Mouse (Mus musculus) brain, adult 10 weeks (tissue): ENCODE results near the gene Hyal5. TPM values are rescaled to one million over a fixed set of nuclear protein-coding genes. Genes with fewer than 3 reads are reported as not detected.

ENCODE experiments used
- polyA plus RNA-seq: library from polyadenylated mRNA; stranded (reverse); fragments of 350-450 nt; fragmentation: Illumina TruSeq; extraction: RNeasy Lipid Tissue Mini Kit (QIAGEN cat#74804); gene quantifications from one replicate; pipeline ENCODE4 v1.2.3, GENCODE M21; 2015; ENCODE audit warnings: low read depth, low replicate concordance

Hyal5 gene
- not detected for polyA plus RNA-seq

GRCm38 (mm10) chr6:24857697-24858096, at the start of gene Hyal5:
Gene Hyal5 (plus strand): TSS chr6:24857997.

Other genes with a start within 250 kb of the Hyal5 start
- 73.8 TPM for gene Wasl, start 193.0 kb upstream of the Hyal5 start, polyA plus RNA-seq
- not detected for gene Hyal6, start 124.8 kb upstream of the Hyal5 start, polyA plus RNA-seq
- not detected for gene Hyal4, start 109.7 kb upstream of the Hyal5 start, polyA plus RNA-seq
- not detected for gene Spam1, start 66.8 kb upstream of the Hyal5 start, polyA plus RNA-seq
- 37.0 TPM for gene Tmem229a, start 98.3 kb downstream of the Hyal5 start, polyA plus RNA-seq